Mouse (Mus musculus) B cell, adult 67 days (primary cell): ENCODE results near the gene Vmn2r39. TPM values are rescaled to one million over a fixed set of nuclear protein-coding genes. Genes with fewer than 3 reads are reported as not detected.

Experiments
- total RNA-seq, 2 experiments: library from RNA; stranded (reverse); gene quantifications; 4 replicates each; pipeline ENCODE4 v1.2.4; 2023

Gene Vmn2r39
- total RNA-seq, result not detected

DNA sequence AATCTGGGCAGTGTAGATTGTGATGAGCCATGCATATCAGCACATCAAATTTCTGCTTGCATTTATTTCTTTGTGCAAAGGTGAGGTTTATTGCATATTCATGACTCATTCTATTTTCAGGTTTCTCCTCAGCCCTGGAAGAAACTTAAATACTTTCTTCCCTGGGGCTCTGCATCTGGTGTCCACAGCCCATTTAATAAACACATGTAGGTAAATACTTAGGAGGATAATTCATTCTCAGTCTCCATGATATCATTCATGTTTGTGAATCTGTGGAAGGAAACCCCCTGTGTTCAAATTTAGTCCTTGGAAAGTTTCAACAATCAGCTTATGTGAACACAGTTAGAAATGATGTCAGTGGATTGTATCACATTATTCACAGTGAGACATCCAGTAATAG is at the start of gene Vmn2r39:
TSS of gene Vmn2r39 (minus strand) at position 101 of the 400 bp plus-strand sequence.

Other genes starting within 250 kb of the Vmn2r39 start
- not detected for gene Vmn2r40, start 99.4 kb downstream of the Vmn2r39 start, total RNA-seq
- not detected for gene Vmn2r38, start 67.1 kb upstream of the Vmn2r39 start, total RNA-seq
- not detected for gene Vmn2r37, start 192.9 kb upstream of the Vmn2r39 start, total RNA-seq